Mouse (Mus musculus): ENCODE measurements around the gene Btbd11.

- TF ChIP-seq POLR2A (IDR thresholded peaks at IDR 0.05; ENCODE audit: low read depth, low read length), result no peak
- no peak for TF ChIP-seq CTCF (IDR thresholded peaks at IDR 0.05; ENCODE audit: extremely low read depth, insufficient read length, insufficient replicate concordance, low read depth, low read length)
These were observed 156.7 kb downstream of the Btbd11 start for GRCm38 (mm10) chr10:85543281-85543680.

Measured in small intestine, adult 2 months (tissue).